In the genomic region with DNA sequence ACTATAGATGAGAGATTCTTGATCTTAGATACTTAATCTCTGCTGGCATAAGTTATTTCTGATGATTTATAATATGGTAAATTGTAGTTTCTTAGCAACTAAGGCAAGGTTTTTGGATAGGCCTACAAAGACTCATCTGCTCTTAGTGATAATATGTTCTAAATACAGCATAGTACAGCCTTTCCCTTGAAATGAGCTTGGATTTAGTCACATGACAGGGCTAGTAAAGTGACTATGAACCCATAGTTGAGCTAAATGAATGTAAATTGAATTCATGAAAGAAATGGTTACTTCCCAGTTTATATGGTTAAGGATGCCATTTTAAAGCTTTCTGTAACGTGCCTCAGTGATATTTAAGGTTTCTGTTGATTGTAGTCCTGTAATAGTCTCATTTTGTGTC, we compare ENCODE assay signal across 13 mouse cellular contexts. TPM values are rescaled to one million over a fixed set of nuclear protein-coding genes. Genes with fewer than 3 reads are reported as not detected.
DNase-seq lines count a peak whose midpoint lies in the region; ATAC-seq and TF ChIP-seq lines count a peak whose summit lies in the region.
"Had no signal": no experiment of that assay in that cellular context is flagged by ENCODE, and none has a peak within 500 bp of the region (broad histone marks: within the 10 kb centered on the region; RNA-seq: fewer than 3 reads in every experiment).

No protein-coding gene starts in this region.

- no peaks in the 10 kb centered on the region for H3K27me3 ChIP-seq in heart, postnatal 0 days (ENCODE audit: control insufficient read depth, insufficient read depth, low read length)
- no peaks in the 10 kb centered on the region for H3K27me3 ChIP-seq in midbrain, embryonic 15.5 days (replicated peaks)
- H3K27me3 ChIP-seq in midbrain, embryonic 16.5 days (ENCODE audit: control insufficient read depth, insufficient read depth, low read depth, low read length), result no peaks in the 10 kb centered on the region
- no peaks in the 10 kb centered on the region for H3K27me3 ChIP-seq in liver, embryonic 12.5 days (replicated peaks)
- H3K27me3 ChIP-seq in neural tube, embryonic 15.5 days (replicated peaks), result no peaks in the 10 kb centered on the region
- H3K27me3 ChIP-seq: CH12.LX; midbrain, embryonic 13.5 days had no signal

- H3K4me3 ChIP-seq in heart, postnatal 0 days (ENCODE audit: low read depth, low read length), result no peak overlapping the region
- no peak overlapping the region for H3K4me3 ChIP-seq in midbrain, embryonic 15.5 days
- H3K4me3 ChIP-seq in midbrain, embryonic 16.5 days (ENCODE audit: low read depth, low read length), result no peak overlapping the region
- peak overlapping the region; percentile 22; the same call in 1 of the 2 replicates for H3K4me3 ChIP-seq in liver, embryonic 12.5 days
- no peak overlapping the region for H3K4me3 ChIP-seq in neural tube, embryonic 15.5 days (replicated peaks)

- H3K4me1 ChIP-seq in heart, postnatal 0 days (ENCODE audit: control insufficient read depth, insufficient read depth), result peaks cover 38% of the 10 kb centered on the region; the same call in 1 of the 2 replicates
- H3K4me1 ChIP-seq in midbrain, embryonic 15.5 days, result peaks cover 15% of the 10 kb centered on the region
- peaks cover 16% of the 10 kb centered on the region for H3K4me1 ChIP-seq in midbrain, embryonic 16.5 days (ENCODE audit: control insufficient read depth, insufficient read depth, low read length)
- peaks cover 55% of the 10 kb centered on the region for H3K4me1 ChIP-seq in liver, embryonic 12.5 days
- peaks cover 22% of the 10 kb centered on the region for H3K4me1 ChIP-seq in neural tube, embryonic 15.5 days

- H3K9me3 ChIP-seq in heart, postnatal 0 days (replicated peaks; ENCODE audit: control insufficient read depth, low read length), result no peaks in the 10 kb centered on the region
- H3K9me3 ChIP-seq in midbrain, embryonic 15.5 days, result no peaks in the 10 kb centered on the region
- no peaks in the 10 kb centered on the region for H3K9me3 ChIP-seq in midbrain, embryonic 16.5 days (replicated peaks; ENCODE audit: control insufficient read depth, low read length, poor library complexity, severe bottlenecking)
- no peaks in the 10 kb centered on the region for H3K9me3 ChIP-seq in liver, embryonic 12.5 days (replicated peaks)
- no peaks in the 10 kb centered on the region for H3K9me3 ChIP-seq in neural tube, embryonic 15.5 days (replicated peaks)
- H3K9me3 ChIP-seq: midbrain, embryonic 13.5 days had no signal

- TF ChIP-seq CTCF in heart, postnatal 0 days (IDR thresholded peaks at IDR 0.05; ENCODE audit: low read depth), result no peak

- no peaks in the 10 kb centered on the region for H3K36me3 ChIP-seq in heart, postnatal 0 days (replicated peaks; ENCODE audit: control insufficient read depth, insufficient read depth, low read length)
- no peaks in the 10 kb centered on the region for H3K36me3 ChIP-seq in midbrain, embryonic 15.5 days (replicated peaks)
- H3K36me3 ChIP-seq in midbrain, embryonic 16.5 days (ENCODE audit: control insufficient read depth, insufficient read depth, low read length), result no peaks in the 10 kb centered on the region
- peaks cover 4% of the 10 kb centered on the region; the same call in 1 of the 2 replicates for H3K36me3 ChIP-seq in liver, embryonic 12.5 days
- H3K36me3 ChIP-seq in neural tube, embryonic 15.5 days, result no peaks in the 10 kb centered on the region
- H3K36me3 ChIP-seq: midbrain, embryonic 13.5 days had no signal

- TF ChIP-seq EP300 in heart, postnatal 0 days (IDR thresholded peaks at IDR 0.05; ENCODE audit: low read depth), result no peak

- no peak overlapping the region for H3K9ac ChIP-seq in heart, postnatal 0 days (replicated peaks; ENCODE audit: low read depth, low read length)
- no peak overlapping the region for H3K9ac ChIP-seq in midbrain, embryonic 15.5 days
- H3K9ac ChIP-seq in midbrain, embryonic 16.5 days (ENCODE audit: low read depth, low read length), result no peak overlapping the region
- H3K9ac ChIP-seq in liver, embryonic 12.5 days, result peak overlapping the region; percentile 100; the same call in 1 of the 2 replicates
- no peak overlapping the region for H3K9ac ChIP-seq in neural tube, embryonic 15.5 days (replicated peaks)

- H3K27ac ChIP-seq in heart, postnatal 0 days (ENCODE audit: low read depth), result no peak overlapping the region
- no peak overlapping the region for H3K27ac ChIP-seq in midbrain, embryonic 15.5 days
- H3K27ac ChIP-seq in midbrain, embryonic 16.5 days (ENCODE audit: low read length), result no peak overlapping the region
- H3K27ac ChIP-seq in liver, embryonic 12.5 days, result no peak overlapping the region
- no peak overlapping the region for H3K27ac ChIP-seq in neural tube, embryonic 15.5 days (replicated peaks)
- H3K27ac ChIP-seq: midbrain, embryonic 13.5 days had no signal

- no peak for ATAC-seq in heart, postnatal 0 days (ENCODE audit: insufficient read depth, low read depth)
- no peak for ATAC-seq in midbrain, embryonic 15.5 days (replicated peaks)
- ATAC-seq in midbrain, embryonic 16.5 days, result no peak
- ATAC-seq in liver, embryonic 12.5 days, result no peak
- ATAC-seq in neural tube, embryonic 15.5 days (ENCODE audit: low FRiP score), result no peak
- ATAC-seq: midbrain, embryonic 13.5 days had no signal

- WGBS in heart, postnatal 0 days, result 70% methylated on average over 1 of the region's 1 CpGs
- WGBS in midbrain, embryonic 15.5 days, result 69% methylated on average over 1 of the region's 1 CpGs
- WGBS in midbrain, embryonic 16.5 days, result 67% methylated on average over 1 of the region's 1 CpGs
- WGBS in liver, embryonic 12.5 days (ENCODE audit: insufficient replicate concordance), result 79% methylated on average over 1 of the region's 1 CpGs
- WGBS in neural tube, embryonic 15.5 days, result 66% methylated on average over 1 of the region's 1 CpGs

- peak overlapping the region; percentile 87; the same call in 1 of the 2 replicates for H3K4me2 ChIP-seq in heart, postnatal 0 days (ENCODE audit: low read depth, low read length)
- H3K4me2 ChIP-seq in midbrain, embryonic 15.5 days, result peak overlapping the region; percentile 82; the same call in 1 of the 2 replicates
- H3K4me2 ChIP-seq in midbrain, embryonic 16.5 days (ENCODE audit: low read length), result no peak overlapping the region
- peak overlapping the region; percentile 75 for H3K4me2 ChIP-seq in liver, embryonic 12.5 days
- peak overlapping the region; percentile 75; the same call in 1 of the 2 replicates for H3K4me2 ChIP-seq in neural tube, embryonic 15.5 days

- no peak for DNase-seq in heart, postnatal 0 days (ENCODE audit: low spot score)
- no peak for DNase-seq in heart, adult 9 months (ENCODE audit: low spot score in 2 of 2)
- DNase-seq in right cerebral cortex, postnatal 10 days (ENCODE audit: low spot score in 2 of 2), result no peak
- DNase-seq: adrenal gland, adult 2 months; kidney, adult 9 months; thymus, postnatal 25 days had no signal

RNA-seq across cellular contexts. Expression of a gene that starts 2.3 kb away (rescaled TPM):
- 234 and 402 TPM in 2 replicates for total RNA-seq in heart, postnatal 0 days (2014; rRNA removed; ENCODE audit: low replicate concordance)
- 96.5 and 101 TPM in 2 replicates for polyA plus RNA-seq in heart, postnatal 0 days (2015; fragmentation: Nextera tagmentation; extraction: Ambion mirVana)
- polyA plus RNA-seq in midbrain, embryonic 15.5 days (2015; fragmentation: Nextera tagmentation; extraction: Ambion mirVana), result 144 and 149 TPM in 2 replicates
- polyA plus RNA-seq in midbrain, embryonic 16.5 days (2015; fragmentation: Nextera tagmentation; extraction: Ambion mirVana), result 174 and 197 TPM in 2 replicates
- polyA plus RNA-seq in liver, embryonic 12.5 days (2016; fragmentation: Nextera tagmentation; extraction: Ambion mirVana), result 93.9 and 95.3 TPM in 2 replicates
- polyA plus RNA-seq in neural tube, embryonic 15.5 days (2015; fragmentation: Nextera tagmentation; extraction: Ambion mirVana), result 214 and 219 TPM in 2 replicates

RNA-seq across cellular contexts. Expression of a gene that starts 29.1 kb away (rescaled TPM):
- total RNA-seq in heart, postnatal 0 days (2014; rRNA removed; ENCODE audit: low replicate concordance), result 14.2 and 27.6 TPM in 2 replicates
- polyA plus RNA-seq in heart, postnatal 0 days (2015; fragmentation: Nextera tagmentation; extraction: Ambion mirVana), result 13.1 and 14.5 TPM in 2 replicates
- polyA plus RNA-seq in midbrain, embryonic 15.5 days (2015; fragmentation: Nextera tagmentation; extraction: Ambion mirVana), result 33.2 and 35.1 TPM in 2 replicates
- 28.9 and 30.9 TPM in 2 replicates for polyA plus RNA-seq in midbrain, embryonic 16.5 days (2015; fragmentation: Nextera tagmentation; extraction: Ambion mirVana)
- 5.9 and 6.2 TPM in 2 replicates for polyA plus RNA-seq in liver, embryonic 12.5 days (2016; fragmentation: Nextera tagmentation; extraction: Ambion mirVana)
- polyA plus RNA-seq in neural tube, embryonic 15.5 days (2015; fragmentation: Nextera tagmentation; extraction: Ambion mirVana), result 30.3 and 33.6 TPM in 2 replicates
- total RNA-seq: granulocyte monocyte progenitor cell, adult 5-6 weeks had no signal
